Mouse (Mus musculus) layer of hippocampus, adult 18-20 months (tissue): Measurements from ENCODE around the gene Cip2a. TPM values are rescaled to one million over a fixed set of nuclear protein-coding genes. Genes with fewer than 3 reads are reported as not detected.

Experiments used
- DNase-seq, 2 experiments: peaks; one replicate each; pipeline ENCODE4 v3.0.0; 2022; ENCODE audit warnings: low spot score in 2 of 2
- long read RNA-seq: library from polyadenylated mRNA; stranded (forward); transcript quantifications from one replicate; pipeline ENCODE4 v2.0.0, GENCODE M21; 2021
- total RNA-seq, 2 experiments: library from RNA; stranded (reverse); gene quantifications; 2 replicates each; pipeline ENCODE4 v1.2.3; 2021

Gene Cip2a
- total RNA-seq, result 1 to 10 TPM; 1.0 to 1.7 TPM
- long read RNA-seq, partial matches to known transcripts, result 0 of 4 reads
- long read RNA-seq, other reads (novel, unspliced or antisense), result 1 of 4 reads

DNA sequence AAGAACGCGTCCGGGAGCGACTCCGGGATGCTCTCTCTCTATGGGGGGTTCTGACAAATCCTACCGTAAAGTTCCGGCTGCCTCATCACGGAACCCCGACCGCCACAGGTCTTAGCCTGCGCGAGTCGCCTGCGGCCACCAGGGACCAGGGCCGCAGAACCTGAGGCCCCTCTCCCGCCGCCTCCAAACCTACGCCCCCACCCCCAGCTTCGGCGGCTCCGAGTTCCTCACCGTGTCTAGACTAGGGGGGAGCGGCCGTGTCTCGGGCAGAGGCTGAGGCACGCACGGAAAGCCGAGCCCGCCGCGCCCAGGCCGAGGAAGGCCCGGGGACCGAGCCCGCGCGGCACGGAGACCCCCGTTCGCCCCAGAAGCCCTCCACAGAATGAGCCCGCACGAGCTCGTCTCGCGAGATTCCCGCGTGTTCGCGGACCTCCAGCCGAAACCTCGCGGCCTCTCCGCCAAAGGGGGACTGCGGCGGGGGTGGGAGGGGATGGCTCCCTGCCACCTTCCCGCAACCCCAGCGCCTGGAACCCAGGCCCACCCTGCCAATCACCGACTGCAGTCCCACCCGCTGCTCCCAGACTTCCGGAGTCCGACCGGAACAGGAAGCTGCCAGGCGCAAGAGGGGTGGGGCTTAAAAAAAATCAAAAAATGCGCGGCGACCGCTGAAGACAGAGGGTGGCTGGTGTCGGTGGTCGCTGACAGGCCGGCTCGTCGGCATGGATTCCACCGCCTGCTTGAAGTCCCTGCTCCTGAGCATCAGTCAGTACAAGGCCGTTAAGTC is at the start of gene Cip2a, which contains the start of gene Dzip3:
Gene Cip2a, plus strand, starts transcription at position 627 of the 784 bp plus-strand sequence.
Gene Dzip3, minus strand, starts transcription at position 607 of the 784 bp plus-strand sequence.
- peak; percentile 81 to 87 for DNase-seq

DNA sequence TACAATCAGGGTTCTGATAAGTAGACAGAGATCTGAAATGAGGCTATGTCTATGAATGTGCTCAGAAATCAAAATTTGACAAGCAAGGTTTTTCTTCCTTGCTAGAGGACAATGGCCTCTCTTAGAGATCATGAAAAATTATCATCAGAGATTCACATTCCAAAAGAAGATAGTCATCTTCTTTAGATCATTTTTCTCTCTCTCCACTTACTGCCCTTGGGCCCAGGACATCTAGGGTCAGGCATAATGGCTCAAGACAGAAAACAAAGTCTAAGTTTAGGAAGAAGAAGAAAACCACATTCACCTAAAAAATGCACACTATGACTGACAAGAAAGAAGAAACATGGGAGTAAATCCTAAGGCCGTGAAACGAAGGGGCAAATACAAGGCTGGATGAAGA is 21.0 kb upstream of the Cip2a start:
- no peak for DNase-seq

DNA sequence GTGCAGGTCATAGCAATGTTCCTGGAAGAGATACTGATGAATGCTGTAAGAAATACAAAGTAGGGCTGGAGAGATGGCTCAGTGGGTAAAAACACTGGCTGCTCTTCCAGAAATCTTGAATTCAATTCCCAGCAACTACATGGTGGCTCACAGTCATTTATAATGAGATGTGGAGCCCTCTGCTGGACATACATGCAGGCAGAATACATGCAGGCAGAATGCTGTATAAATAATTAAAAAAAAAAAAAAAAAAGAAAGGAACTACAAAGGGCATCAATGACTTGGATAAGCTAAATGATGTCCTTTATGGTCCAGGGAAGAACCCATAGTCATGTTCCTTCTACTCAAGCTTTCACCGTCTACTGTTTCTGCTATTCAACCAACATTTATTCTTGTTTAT is 20.4 kb upstream of the Cip2a start:
- no peak for DNase-seq

DNA sequence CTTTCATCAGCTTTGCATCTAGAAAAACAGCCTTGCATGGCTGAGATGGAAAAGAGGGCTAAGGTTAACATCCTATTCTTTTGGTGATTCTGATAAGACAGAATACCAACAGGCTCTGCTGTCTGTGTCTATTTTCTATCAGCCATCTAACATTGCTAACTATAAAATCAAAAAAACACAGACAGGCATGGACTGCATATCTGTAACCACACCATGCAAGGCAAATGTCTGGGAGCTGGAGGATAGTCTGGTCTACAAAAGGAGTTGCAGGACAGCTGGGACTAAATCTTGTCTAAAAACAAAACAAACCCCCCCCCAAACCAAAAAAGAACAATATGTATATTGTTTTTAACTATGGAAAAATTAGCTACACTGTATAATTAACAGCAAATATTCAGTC is 14.0 kb upstream of the Cip2a start:
- no peak for DNase-seq

DNA sequence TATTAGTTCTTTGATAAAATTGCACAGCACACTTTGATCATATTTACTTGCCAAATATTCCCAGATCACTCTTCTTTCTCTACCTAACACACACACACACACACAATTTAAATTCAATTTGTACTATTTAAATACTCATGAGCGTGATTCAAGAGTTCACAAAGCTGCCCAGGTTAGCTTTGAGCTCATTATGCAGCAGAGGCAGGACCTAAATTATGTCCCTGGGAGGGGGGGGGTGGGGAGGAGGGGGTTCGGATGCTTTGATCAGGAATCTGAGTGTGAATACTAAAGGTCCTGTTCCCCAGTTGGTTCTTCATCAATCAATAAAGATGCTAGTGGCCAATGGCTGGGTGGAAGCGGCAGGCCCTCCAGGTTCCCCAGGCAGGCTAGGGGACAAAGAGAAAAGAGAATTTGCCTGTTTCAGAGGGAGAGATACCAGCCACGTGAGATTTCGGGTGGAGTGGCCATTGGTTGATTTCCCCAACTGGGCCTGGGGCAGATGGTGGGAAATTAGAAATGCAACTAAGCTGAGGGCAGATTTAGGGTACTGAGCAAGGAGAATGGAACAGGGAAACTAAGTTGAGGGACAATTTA is 8.9 kb upstream of the Cip2a start:
- no peak for DNase-seq

DNA sequence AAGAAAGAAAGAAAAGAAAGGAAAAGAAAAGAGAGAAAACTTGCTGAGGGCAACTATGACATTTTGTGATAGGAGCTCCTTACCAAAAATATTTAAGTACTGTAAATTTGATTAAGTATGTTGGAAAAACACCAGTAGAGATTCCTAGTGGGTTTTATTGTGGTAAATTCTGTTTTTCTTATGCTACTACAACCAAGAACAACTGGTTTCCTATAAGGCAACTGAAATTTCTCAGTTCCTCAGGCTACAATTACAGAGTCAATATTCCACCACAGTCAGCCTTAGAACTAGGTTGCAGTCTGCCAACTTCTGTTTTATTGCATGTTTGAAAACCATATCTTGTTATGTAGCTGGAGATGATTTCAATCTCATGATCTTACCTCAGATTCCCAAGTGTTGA is 4.3 kb upstream of the Cip2a start:
- no peak for DNase-seq

DNA sequence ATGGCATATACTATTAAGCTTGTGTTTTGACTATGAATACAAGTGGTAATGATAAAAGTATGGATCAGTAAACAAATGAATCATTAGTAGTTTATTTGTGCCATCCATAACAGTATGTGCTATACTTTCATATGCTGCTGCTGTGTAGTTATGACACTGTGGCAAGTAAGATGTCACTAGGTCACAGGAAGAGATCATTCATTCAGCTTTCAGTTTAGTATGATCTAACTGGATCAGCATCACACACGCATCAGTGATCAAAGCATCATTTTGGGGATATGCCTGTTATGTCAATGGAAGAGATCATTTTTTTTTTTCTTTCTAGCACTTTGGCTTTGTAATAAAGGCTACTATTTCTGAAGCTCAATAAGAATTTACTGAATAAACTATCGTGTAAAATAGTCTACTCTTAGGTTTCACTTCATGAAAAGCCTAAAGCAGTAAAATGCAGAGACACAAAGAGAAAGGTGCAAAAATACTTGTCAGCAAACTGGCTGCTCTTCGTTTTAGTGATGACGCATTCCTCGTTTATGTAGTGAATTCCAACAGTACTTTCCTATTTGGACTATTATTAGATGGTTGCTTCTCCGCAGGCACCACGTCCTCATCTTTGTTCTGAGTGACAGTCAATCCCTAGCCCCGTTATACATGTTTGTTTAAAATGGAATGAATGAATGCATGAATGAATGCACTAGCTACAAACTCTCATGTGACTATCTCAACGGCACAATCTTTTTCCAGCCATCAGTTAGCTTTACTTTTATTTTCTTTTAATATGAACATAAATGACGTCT is 1.4 kb upstream of the Cip2a start:
- DNase-seq, result peak in 1 of 2 experiments; percentile 23

DNA sequence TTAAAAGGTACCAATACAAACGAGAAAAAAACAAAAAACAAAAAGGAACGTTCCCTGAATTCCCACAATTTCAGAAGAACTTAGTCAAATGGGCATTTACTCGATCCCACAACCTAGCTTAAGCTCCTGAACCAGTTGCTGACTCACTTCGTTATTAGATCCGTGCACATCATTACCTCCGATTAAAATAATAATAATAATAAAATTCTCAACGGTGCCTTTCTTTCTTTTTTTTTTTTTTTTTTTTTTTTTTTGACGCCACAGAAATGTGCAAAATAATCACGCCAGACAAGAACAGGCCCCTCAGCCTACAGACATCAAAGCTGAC is 790 bp upstream of the Cip2a start:
- DNase-seq, result no peak

DNA sequence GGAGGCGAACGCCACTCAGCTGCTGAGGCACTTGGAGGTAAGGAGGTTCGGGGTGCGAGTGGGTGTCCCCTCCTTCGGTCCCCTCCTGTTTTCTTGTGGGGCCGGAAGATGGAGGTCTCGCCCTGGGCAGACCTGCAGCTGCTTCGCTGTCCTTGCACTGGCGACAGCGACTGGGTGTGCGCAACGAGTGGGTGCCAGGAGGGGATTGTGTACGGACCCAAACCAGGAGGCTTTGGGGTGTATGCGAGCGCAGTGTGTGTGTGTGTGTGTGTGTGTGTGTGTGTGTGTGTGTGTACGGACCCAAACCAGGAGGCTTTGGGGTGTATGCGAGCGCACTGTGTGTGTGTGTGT is 333 bp downstream of the Cip2a start:
- no peak for DNase-seq

DNA sequence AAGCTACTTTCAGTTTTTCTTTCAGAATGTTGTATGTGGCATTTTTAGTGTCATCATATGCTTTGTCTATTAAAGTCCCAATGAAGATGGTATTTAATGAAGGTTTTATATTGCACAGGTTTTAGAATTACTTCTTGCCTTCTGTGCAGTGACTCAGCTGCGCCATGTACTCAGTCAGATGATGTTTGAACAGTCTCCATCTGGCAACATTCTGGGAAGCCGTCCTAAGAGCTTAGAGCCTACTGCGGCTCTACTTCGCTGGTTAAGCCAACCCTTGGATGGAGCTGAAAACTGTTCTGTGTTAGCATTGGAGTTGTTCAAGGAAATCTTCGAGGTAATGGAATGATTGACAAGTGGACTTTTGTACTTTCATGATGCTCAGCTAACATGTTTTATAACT is 10.2 kb downstream of the Cip2a start:
- peak; percentile 46 to 78 for DNase-seq

DNA sequence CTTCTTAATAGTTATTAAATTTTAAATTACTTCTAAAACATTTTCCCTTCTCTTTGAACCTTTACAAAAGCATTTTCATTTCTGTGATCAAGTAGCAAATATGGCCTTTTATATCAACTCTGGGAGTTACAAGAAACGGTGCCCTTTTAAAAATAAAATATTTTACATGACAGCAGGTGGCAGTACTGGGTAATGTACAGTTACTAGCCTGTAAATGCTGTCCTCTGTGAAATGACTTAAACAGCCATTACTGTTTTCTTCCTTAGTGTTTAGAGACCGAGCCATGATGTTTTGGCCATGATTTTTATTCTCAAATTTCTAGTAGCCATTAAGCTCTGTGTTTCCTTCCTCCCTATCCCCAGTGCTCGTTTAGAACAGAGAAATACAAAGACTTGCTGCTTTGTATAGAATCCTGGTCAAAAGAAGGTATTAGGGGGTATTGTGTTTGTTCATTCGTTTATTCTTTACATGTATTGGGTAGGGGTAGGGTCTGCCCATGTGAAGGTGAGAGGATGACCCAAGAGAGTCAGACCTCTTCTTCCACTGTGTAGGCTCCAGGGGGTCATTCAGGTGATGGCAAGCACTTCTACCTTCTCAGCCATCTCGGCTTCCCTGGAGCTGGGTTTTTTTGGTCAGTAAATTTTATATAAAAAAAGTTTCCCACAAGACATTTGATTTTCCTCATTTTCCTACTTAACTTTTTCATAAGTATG is 22.8 kb downstream of the Cip2a start:
- peak in 1 of 2 experiments; percentile 51 for DNase-seq

DNA sequence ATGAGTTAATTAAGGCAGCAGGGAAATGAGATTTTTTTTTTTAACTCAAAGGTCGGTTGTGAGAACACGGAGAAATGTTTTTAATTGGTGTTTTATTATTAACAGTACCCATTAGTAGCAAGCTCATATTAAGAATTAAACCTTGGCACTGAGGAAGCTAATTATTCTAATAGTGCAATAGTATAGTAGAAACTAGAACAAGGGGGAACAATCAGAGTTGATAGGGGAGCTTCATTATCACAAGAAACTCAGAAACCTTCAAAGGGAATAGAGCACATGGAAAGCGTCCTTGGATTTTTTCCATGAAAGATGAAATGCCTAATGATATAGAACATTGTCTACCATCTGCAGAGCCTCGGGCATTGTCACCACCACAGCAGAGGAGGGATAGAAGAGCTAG is 41.9 kb downstream of the Cip2a start:
- DNase-seq, result no peak

DNA sequence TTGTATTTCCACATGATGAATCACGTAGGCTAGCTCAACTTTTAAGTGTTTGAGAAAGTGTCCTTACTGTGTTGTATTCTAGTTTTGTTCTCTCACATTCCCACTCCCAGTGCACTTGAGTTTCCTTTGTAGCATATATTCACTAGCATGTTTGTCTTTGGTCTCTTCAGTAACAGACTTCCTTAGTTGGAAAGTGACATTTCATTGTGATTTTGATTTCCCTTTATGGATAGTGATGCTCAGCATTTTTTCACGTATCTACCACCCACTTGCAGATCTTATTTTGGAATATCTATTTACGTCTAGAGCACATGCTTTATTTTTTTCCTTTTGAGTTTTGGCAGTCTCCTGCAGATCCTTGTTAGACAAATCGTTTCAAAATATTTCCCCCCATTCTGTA is 43.8 kb downstream of the Cip2a start:
- peak in 1 of 2 experiments; percentile 1 for DNase-seq

DNA sequence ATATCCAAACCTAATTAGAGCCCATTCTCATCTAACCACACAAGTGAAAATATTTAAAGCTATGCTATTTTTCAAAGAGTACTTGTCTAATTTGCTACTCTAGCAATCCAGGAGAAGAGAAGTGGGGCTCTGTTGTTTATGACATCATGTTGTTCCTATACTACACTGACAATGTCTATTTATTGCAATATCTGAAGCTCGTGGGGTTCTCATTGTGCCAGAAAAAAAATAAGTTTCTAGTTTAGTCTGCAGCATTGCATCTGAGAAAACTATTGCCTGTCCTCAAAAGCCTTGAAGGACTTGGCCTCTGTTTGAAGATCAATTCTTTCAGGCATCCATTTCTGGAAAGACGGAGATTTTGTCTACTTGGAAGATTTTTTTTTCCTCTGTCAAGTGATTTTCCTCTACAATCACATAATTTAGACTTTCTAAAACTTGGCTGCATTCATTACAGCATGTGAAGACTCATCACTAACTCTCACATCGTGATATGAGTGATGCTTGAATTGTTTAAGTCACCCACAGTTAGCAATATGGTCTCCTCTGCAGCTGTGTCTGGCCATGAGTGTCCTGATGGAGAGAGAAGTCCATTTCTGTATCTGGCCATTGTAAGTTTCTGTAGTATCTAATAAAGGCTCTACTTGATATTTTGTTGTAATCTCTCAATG is 46.7 kb downstream of the Cip2a start:
- DNase-seq, result no peak

DNA sequence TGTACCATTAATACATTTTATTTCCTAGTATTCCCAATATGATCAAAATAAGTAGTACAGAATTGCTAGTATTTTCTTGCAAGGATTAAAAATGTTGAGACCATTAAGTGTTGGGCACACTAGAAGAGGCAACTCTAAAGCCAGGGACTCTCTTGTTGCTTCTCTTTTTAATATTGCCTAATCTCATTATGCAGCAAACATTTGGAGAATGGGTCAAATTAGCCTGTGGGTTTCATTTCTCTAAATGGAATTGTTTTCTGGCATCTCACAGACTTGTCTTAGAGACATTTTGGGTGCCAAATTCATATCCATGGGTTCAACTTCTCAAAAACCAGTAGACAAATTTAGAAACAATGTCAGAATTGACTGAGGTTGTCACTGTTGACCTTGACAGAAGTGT is 55.2 kb downstream of the Cip2a start:
- no peak for DNase-seq

DNA sequence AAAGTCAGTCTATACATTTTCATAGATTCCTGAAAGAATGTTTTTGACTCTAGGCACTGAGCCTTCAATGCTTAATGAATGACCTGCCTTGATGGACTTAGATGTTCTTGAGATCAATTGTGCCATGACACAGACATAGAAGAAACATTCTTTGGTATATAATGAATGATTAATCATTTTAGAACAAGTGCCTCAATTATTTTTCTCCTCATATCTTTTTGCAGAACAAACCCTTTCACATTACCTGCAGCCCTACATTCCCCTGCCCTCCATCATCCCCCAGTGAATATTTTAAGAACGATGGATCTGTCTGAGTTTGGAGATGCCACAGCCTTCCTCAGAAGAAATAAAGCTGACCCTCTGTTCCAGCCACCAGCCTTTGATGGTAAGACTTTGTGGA is 63.2 kb downstream of the Cip2a start, which contains the start of gene Myh15:
Gene Myh15, plus strand, starts transcription at position 301 of the 400 bp plus-strand sequence.
- no peak for DNase-seq

Other genes starting within 250 kb of the Cip2a start
- gene Trat1, start 222.2 kb upstream of the Cip2a start, total RNA-seq, result under 1 TPM; 0.20 to 0.35 TPM
- gene Retnlb, start 177.3 kb upstream of the Cip2a start, total RNA-seq, result not detected
- gene Retnla, start 151.6 kb upstream of the Cip2a start, total RNA-seq, result not detected
- not detected for gene Retnlg, start 121.6 kb upstream of the Cip2a start, total RNA-seq
- 10 to 100 TPM; 77.4 to 81.7 TPM for gene Dzip3, start within 50 bp of the Cip2a start, total RNA-seq
- gene Myh15, start 63.3 kb downstream of the Cip2a start, total RNA-seq, result under 1 TPM; 0.63 to 0.89 TPM